Mouse (Mus musculus) CH12.LX (cell line): ENCODE data around the gene Tmem221. TPM values are rescaled to one million over a fixed set of nuclear protein-coding genes. Genes with fewer than 3 reads are reported as not detected.

Experiments
- DNase-seq: peaks from one replicate; pipeline ENCODE4 v3.0.0-alpha.2; 2013; ENCODE audit errors: extremely low read depth
- H3K27ac ChIP-seq: 2 replicates; pipeline ENCODE4 v1.5.1; 2012; ENCODE audit warnings: low read depth, mild to moderate bottlenecking, control low read depth, moderate library complexity; ENCODE audit not compliant: insufficient read depth
- H3K27me3 ChIP-seq: replicated peaks from 2 replicates; pipeline ENCODE3; 2012; ENCODE audit warnings: inconsistent platforms
- H3K36me3 ChIP-seq, 2 experiments: replicated peaks in 1 of 2; 2 replicates each; pipeline versions ENCODE3 to v1.6.1; 2012; ENCODE audit warnings: inconsistent platforms in 1 of 2, low read length in 1 of 2, mild to moderate bottlenecking in 1 of 2, mixed read lengths in 1 of 2, moderate library complexity in 1 of 2; ENCODE audit not compliant: control insufficient read depth in 1 of 2, insufficient read depth in 1 of 2
- H3K4me1 ChIP-seq, 2 experiments: 2 replicates each; pipeline ENCODE4 v1.6.1; 2012; ENCODE audit warnings: inconsistent platforms in 1 of 2, moderate library complexity in 1 of 2; ENCODE audit not compliant: insufficient read depth in 2 of 2, control insufficient read depth in 1 of 2
- H3K4me2 ChIP-seq: 2 replicates; pipeline ENCODE4 v1.6.1; 2012; ENCODE audit warnings: low read depth, mild to moderate bottlenecking, control low read depth; ENCODE audit not compliant: poor library complexity, insufficient read depth, severe bottlenecking
- H3K4me3 ChIP-seq, 3 experiments: fragments of 150-350 bp in 1 of 3; sonication (generic) in 1 of 3; replicated peaks in 1 of 3; 2 replicates each; pipeline versions ENCODE3 to v1.5.1; 2011 to 2012; ENCODE audit warnings: low read depth in 2 of 3, low read length in 2 of 3, mild to moderate bottlenecking in 2 of 3, moderate library complexity in 2 of 3, control low read depth in 1 of 3, improper control_type of control experiment in 1 of 3, inconsistent platforms in 1 of 3, mixed read lengths in 1 of 3; ENCODE audit not compliant: poor library complexity in 1 of 3
- H3K79me2 ChIP-seq: replicated peaks from 2 replicates; pipeline ENCODE4 v1.6.1; 2012; ENCODE audit warnings: mild to moderate bottlenecking, moderate library complexity; ENCODE audit not compliant: control insufficient read depth, poor library complexity, insufficient read depth, severe bottlenecking; ENCODE audit errors: extremely low read depth
- H3K9ac ChIP-seq: 2 replicates; pipeline ENCODE4 v1.6.1; 2012; ENCODE audit warnings: low read depth, mild to moderate bottlenecking, control low read depth, moderate library complexity; ENCODE audit not compliant: insufficient read depth
- H3K9me3 ChIP-seq: replicated peaks from 2 replicates; pipeline ENCODE3; 2012; ENCODE audit warnings: low read length, inconsistent platforms, mixed read lengths
- BHLHE40 ChIP-seq: IDR thresholded peaks from 2 replicates; pipeline ENCODE4 v1.6.1; 2011; ENCODE audit warnings: mild to moderate bottlenecking, low read depth, low read length, improper control_type of control experiment
- ELF1 ChIP-seq: IDR thresholded peaks from 2 replicates; pipeline ENCODE4 v1.6.1; 2014; ENCODE audit warnings: low read depth, mild to moderate bottlenecking, inconsistent platforms, low read length, improper control_type of control experiment
- ETS1 ChIP-seq: conservative IDR thresholded peaks from 2 replicates; pipeline ENCODE4 v1.6.1; 2012; ENCODE audit warnings: low read depth, mild to moderate bottlenecking, inconsistent platforms, low read length, improper control_type of control experiment, moderate library complexity
- JUND ChIP-seq: conservative IDR thresholded peaks from 2 replicates; pipeline ENCODE4 v1.6.1; 2011; ENCODE audit warnings: low read depth, low read length, improper control_type of control experiment
- MAFK ChIP-seq: IDR thresholded peaks from 2 replicates; pipeline ENCODE4 v1.6.1; 2011; ENCODE audit warnings: low read length, improper control_type of control experiment; ENCODE audit not compliant: insufficient replicate concordance
- MEF2A ChIP-seq: IDR thresholded peaks from 2 replicates; pipeline ENCODE4 v1.6.1; 2014; ENCODE audit warnings: low read depth, mild to moderate bottlenecking, inconsistent platforms, low read length, improper control_type of control experiment, borderline replicate concordance
- NELFE ChIP-seq: IDR thresholded peaks from 2 replicates; pipeline ENCODE4 v1.6.1; 2011; ENCODE audit warnings: low read depth, low read length, improper control_type of control experiment
- NRF1 ChIP-seq: IDR thresholded peaks from 2 replicates; pipeline ENCODE4 v1.6.1; 2014; ENCODE audit warnings: low read depth, mild to moderate bottlenecking, inconsistent platforms, low read length, improper control_type of control experiment, moderate library complexity
- RAD21 ChIP-seq: IDR thresholded peaks from 2 replicates; pipeline ENCODE4 v1.6.1; 2011; ENCODE audit warnings: low read depth, mild to moderate bottlenecking, low read length, improper control_type of control experiment, moderate library complexity
- SIN3A ChIP-seq: IDR thresholded peaks from 2 replicates; pipeline ENCODE4 v1.6.1; 2012; ENCODE audit warnings: low read length, improper control_type of control experiment, inconsistent platforms
- TBP ChIP-seq: conservative IDR thresholded peaks from 2 replicates; pipeline ENCODE4 v1.6.1; 2011; ENCODE audit warnings: low read depth, low read length, improper control_type of control experiment
- TCF12 ChIP-seq: IDR thresholded peaks from 2 replicates; pipeline ENCODE4 v1.6.1; 2014; ENCODE audit warnings: low read depth, mild to moderate bottlenecking, inconsistent platforms, low read length, improper control_type of control experiment
- ZC3H11A ChIP-seq: IDR thresholded peaks from 2 replicates; pipeline ENCODE4 v1.6.1; 2012; ENCODE audit warnings: low read depth, mild to moderate bottlenecking, inconsistent platforms, low read length, improper control_type of control experiment
- ZKSCAN1 ChIP-seq: IDR thresholded peaks from 2 replicates; pipeline ENCODE4 v1.6.1; 2012; ENCODE audit warnings: low read depth, inconsistent platforms, low read length, improper control_type of control experiment, borderline replicate concordance
- dilution Hi-C: fragments of 300-500 bp; cut with MboI; formaldehyde crosslinking; loops from 2 replicates; pipeline ENCODE4 v1.14.3; 2020; ENCODE audit warnings: low sequenced_read_pairs; ENCODE audit not compliant: extremely low pct_unique_long_range_greater_than_20kb, extremely low pct_ligation_motif_present
- in situ Hi-C: fragments of 300-500 bp; cut with MboI; formaldehyde crosslinking; loops from 3 replicates; pipeline ENCODE4 v1.14.3; 2019; ENCODE audit warnings: low sequenced_read_pairs, low pct_ligation_motif_present, low pct_unique_long_range_greater_than_20kb, mixed read lengths
- polyA plus RNA-seq: library from polyadenylated mRNA; unstranded; fragments of >175 nt; gene quantifications from 2 replicates; pipeline ENCODE4 v1.2.1, GENCODE M21; 2012; ENCODE audit warnings: low read depth; ENCODE audit not compliant: insufficient read length
- total RNA-seq, 2 experiments: library from RNA; depleted of rRNA; stranded (reverse); fragments of 300-350 nt in 1 of 2; fragments of >200 nt in 1 of 2; gene quantifications; 2 replicates each; pipeline ENCODE4 v1.2.3; 2012 to 2014

Tmem221 gene
- total and polyA plus RNA-seq, 3 experiments, result 0.51 TPM; not detected in 2

DNA sequence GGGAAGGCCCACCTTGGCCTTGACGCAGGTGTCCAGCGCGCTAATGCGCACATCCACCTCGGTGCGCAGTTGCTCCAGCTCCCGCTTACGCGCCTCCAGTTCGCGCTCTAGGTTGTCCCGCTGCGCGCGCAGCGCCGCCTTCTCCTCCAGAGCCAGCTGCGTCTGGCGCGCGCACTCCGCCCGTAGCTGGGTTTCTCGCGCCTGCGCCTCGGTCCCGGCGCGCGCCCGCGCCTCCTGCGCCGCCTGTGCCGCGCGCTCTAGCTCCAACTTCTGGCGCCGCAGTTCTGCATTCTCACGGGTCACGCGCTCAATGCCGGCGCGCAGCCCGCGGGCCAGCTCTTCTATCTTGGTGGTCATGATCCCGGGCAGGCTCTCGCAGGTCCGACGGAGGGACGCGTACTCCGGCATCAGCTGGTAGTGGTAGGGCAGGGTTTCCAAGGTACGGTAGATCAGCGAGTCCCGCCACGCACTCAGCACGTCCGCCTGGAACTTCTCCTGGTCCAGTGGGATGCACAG is 51.0 kb downstream of the Tmem221 start:
- no peaks in the 10 kb centered on the region for H3K36me3 ChIP-seq
- no peak overlapping the region for H3K27ac ChIP-seq
- peak overlapping the region; percentile 24; the same call in 1 of the 2 replicates for H3K4me2 ChIP-seq
- no peaks in the 10 kb centered on the region for H3K79me2 ChIP-seq
- TF ChIP-seq RAD21 (no peak), ELF1 (no peak), NRF1 (peak; percentile 80)
- H3K9ac ChIP-seq, result no peak overlapping the region
- dilution Hi-C loops, result no loop called here
- DNase-seq, result peak; percentile 44
- no peaks in the 10 kb centered on the region for H3K9me3 ChIP-seq
- peaks cover 2 to 4% of the 10 kb centered on the region in 2 experiments; a peak in 3 of 4 replicates for H3K4me1 ChIP-seq
- peak overlapping the region in 1 of 3 experiments; percentile 5 for H3K4me3 ChIP-seq
- in situ Hi-C loops, result loop anchor here (10.0 kb wide), 1 partner anchor 63 kb away; no protein-coding TSS in a partner anchor
- peaks cover 67% of the 10 kb centered on the region for H3K27me3 ChIP-seq

DNA sequence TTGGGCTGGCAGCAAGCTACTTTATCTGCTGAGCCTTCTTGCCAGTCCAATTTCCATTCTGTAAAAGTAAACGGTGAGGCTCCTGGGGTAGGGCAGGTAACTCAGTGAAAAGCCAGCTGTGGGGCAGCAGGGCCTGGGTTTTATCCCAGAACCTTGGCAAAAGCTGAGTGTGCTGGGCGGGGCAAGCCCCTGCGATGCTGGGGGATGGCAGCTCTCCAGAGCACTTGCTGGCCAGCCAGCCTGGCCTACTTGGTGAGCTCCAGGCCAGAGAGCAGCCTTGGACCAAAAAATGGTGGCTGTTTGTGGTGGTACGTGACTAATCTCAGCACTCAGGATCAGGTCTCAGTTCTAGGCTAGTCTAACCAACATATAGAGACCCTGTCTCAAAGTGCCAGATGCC is 52.7 kb downstream of the Tmem221 start:
- H3K79me2 ChIP-seq, result no peaks in the 10 kb centered on the region
- no peak overlapping the region for H3K27ac ChIP-seq
- no peaks in the 10 kb centered on the region for H3K9me3 ChIP-seq
- dilution Hi-C loops (no loop called here), in situ Hi-C loops (loop anchor here (10.0 kb wide), 1 partner anchor 61 kb away; no protein-coding TSS in a partner anchor)
- TF ChIP-seq JUND, result no peak
- H3K36me3 ChIP-seq, result no peaks in the 10 kb centered on the region
- peaks cover 58% of the 10 kb centered on the region for H3K27me3 ChIP-seq
- H3K4me3 ChIP-seq, result no peak overlapping the region
- no peak overlapping the region for H3K4me2 ChIP-seq
- H3K4me1 ChIP-seq, result peaks cover 2 to 8% of the 10 kb centered on the region in 2 experiments; a peak in 3 of 4 replicates
- H3K9ac ChIP-seq, result no peak overlapping the region
- DNase-seq, result no peak

DNA sequence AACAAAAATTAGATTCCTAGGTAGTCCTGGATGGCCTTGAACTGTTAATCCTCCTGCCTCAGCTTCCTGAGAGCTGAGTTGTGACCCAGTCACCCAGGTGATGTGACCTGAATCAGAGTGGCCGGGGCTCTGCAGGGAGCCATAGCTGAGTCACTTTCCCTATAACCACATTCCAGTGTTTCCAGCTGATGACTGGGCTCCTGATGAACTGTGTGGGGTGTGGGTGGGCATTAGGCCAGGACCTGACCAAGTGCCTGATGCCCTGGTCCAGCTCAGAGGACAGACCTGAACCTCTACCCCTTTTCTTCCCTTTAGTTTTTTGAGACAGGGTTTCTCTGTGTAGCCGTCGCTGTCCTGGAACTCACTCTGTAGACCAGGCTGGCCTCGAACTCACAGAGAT is 53.3 kb downstream of the Tmem221 start:
- dilution Hi-C loops, result no loop called here

More for the DNA sequence above, 53.3 kb downstream of the Tmem221 start:
- no peaks in the 10 kb centered on the region for H3K9me3 ChIP-seq
- no peak for DNase-seq
- TF ChIP-seq SIN3A, result no peak
- no peak for TF ChIP-seq MAFK
- TF ChIP-seq MEF2A, result no peak
- no peak for TF ChIP-seq BHLHE40
- TF ChIP-seq TCF12, result no peak
- no peak for TF ChIP-seq TBP
- no peak for TF ChIP-seq NELFE
- TF ChIP-seq NRF1, result no peak
- TF ChIP-seq ZKSCAN1, result no peak
- TF ChIP-seq ETS1, result no peak
- TF ChIP-seq RAD21, result no peak
- TF ChIP-seq ZC3H11A, result no peak
- no peaks in the 10 kb centered on the region for H3K36me3 ChIP-seq
- in situ Hi-C loops, result loop anchor here (10.0 kb wide), 1 partner anchor 61 kb away; no protein-coding TSS in a partner anchor
- no peak overlapping the region for H3K4me3 ChIP-seq
- H3K79me2 ChIP-seq, result no peaks in the 10 kb centered on the region
- H3K27ac ChIP-seq, result no peak overlapping the region
- H3K4me1 ChIP-seq, result peaks cover 2 to 8% of the 10 kb centered on the region in 2 experiments; a peak in 3 of 4 replicates
- H3K9ac ChIP-seq, result no peak overlapping the region
- H3K4me2 ChIP-seq, result no peak overlapping the region
- H3K27me3 ChIP-seq, result peaks cover 53% of the 10 kb centered on the region
